Mouse (Mus musculus) kidney, postnatal 0 days (tissue): ENCODE results near the gene Epha2. TPM values are rescaled to one million over a fixed set of nuclear protein-coding genes. Genes with fewer than 3 reads are reported as not detected.

Experiments
- ATAC-seq: fragments of 200-750 bp; cut with Nextera tagmentation; replicated peaks from 2 replicates; pipeline ENCODE4 v1.8.0; 2017; ENCODE audit warnings: low read depth, moderate number of reproducible peaks, moderate TSS enrichment, moderate library complexity; ENCODE audit not compliant: low FRiP score
- DNase-seq: peaks from one replicate; pipeline ENCODE4 v3.0.0-alpha.2; 2016; ENCODE audit warnings: low spot score
- H3K27ac ChIP-seq: fragments of 300-500 bp; sonication (generic); 2 replicates; pipeline ENCODE4 v1.5.1; 2014; ENCODE audit warnings: mild to moderate bottlenecking
- H3K27me3 ChIP-seq: fragments of 300-500 bp; sonication (generic); 2 replicates; pipeline ENCODE4 v1.6.1; 2014; ENCODE audit warnings: low read length, mixed read lengths; ENCODE audit not compliant: insufficient read depth
- H3K36me3 ChIP-seq: fragments of 300-500 bp; sonication (generic); 2 replicates; pipeline ENCODE4 v1.6.1; 2014; ENCODE audit warnings: low read length, mixed read lengths; ENCODE audit not compliant: insufficient read depth
- H3K4me1 ChIP-seq: fragments of 300-500 bp; sonication (generic); replicated peaks from 2 replicates; pipeline ENCODE4 v1.6.1; 2014; ENCODE audit warnings: antibody characterized with exemption, low read length, mixed read lengths; ENCODE audit not compliant: insufficient read depth
- H3K4me2 ChIP-seq: fragments of 300-500 bp; sonication (generic); 2 replicates; pipeline ENCODE4 v1.6.1; 2014; ENCODE audit warnings: mild to moderate bottlenecking, low read length, moderate library complexity, mixed read lengths
- H3K4me3 ChIP-seq: fragments of 300-500 bp; sonication (generic); replicated peaks from 2 replicates; pipeline ENCODE4 v1.5.1; 2014; ENCODE audit warnings: low read depth, low read length
- H3K9ac ChIP-seq: fragments of 300-500 bp; sonication (generic); 2 replicates; pipeline ENCODE4 v1.6.1; 2014; ENCODE audit warnings: low read depth, low read length
- H3K9me3 ChIP-seq: fragments of 300-500 bp; sonication (generic); replicated peaks from 2 replicates; pipeline ENCODE4 v1.6.1; 2016; ENCODE audit warnings: low read length, inconsistent platforms, mixed read lengths
- CTCF ChIP-seq: IDR thresholded peaks from 2 replicates; pipeline ENCODE4 v1.5.1; 2016; ENCODE audit warnings: antibody characterized with exemption, low read depth, mild to moderate bottlenecking, moderate library complexity
- WGBS: fragments of 180-500 bp; shearing (Covaris S2); extraction: QIAGEN DNeasy Blood & Tissue Kit; methylation state at CpG from one replicate; pipeline ENCODE4 v1.1.7; 2014; 5-methylcytosine and 5-hydroxymethylcytosine counted together
- polyA plus RNA-seq: library from polyadenylated mRNA; unstranded; fragments of >200 nt; fragmentation: Nextera tagmentation; extraction: Ambion mirVana; gene quantifications from 2 replicates; pipeline ENCODE4 v1.2.1, GENCODE M21; 2015

The Epha2 gene
- polyA plus RNA-seq, 1 experiment from 2014 or later: 5.6 TPM

DNA sequence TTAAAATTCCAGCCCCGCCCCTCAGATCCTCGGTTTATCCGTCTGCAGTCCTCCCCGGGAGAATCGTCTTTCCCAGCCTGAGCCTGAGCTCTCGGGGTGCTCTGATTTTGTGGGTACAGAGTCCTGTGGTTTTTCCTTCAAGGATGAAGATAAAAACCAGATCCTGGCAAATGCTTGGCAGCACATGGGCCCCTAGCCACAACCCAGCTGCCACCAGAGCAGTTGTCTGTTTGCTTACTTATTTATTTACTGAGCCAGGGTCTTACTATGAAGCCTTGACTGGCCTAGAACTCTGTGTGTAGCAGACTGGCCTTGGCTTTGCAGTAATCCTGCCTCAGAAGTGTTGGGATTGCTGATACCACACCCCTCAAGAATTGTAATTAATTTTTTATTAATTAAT, 58.2 kb downstream of the Epha2 start:
- TF ChIP-seq CTCF: no peak
- no peak for DNase-seq
- Histone ChIP-seq H3K4me3 (no peak overlapping the region), H3K4me2 (no peak overlapping the region), H3K9ac (no peak overlapping the region), H3K36me3 (no peaks in the 10 kb centered on the region), H3K27me3 (0 out of 2 replicates have a peak, but pooled peaks cover 2% of the 10 kb centered on the region), H3K4me1 (no peaks in the 10 kb centered on the region), H3K9me3 (no peaks in the 10 kb centered on the region), H3K27ac (no peak overlapping the region)
- no peak for ATAC-seq
- WGBS: 90% methylated on average over 6 of the region's 6 CpGs

DNA sequence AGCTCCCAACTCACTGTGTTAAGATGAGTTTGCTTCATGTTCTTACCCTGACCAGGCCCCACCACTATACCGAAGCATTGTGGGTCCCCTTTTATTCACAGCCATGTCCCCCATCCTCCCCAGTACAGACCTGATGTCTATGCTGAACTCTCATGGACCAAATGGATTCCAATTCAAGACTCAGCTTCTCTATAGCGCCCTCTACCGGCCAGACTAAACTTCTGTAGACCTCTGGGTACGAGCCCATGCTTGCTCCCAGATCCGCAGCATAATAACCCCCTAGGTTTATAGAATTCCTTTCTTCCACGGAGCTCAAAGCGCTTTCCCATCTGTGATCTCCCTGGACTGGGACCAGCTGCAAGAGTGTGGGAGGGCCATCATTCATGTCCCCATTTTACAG, 59.8 kb downstream of the Epha2 start:
- Histone ChIP-seq H3K4me3 (no peak overlapping the region), H3K9ac (no peak overlapping the region), H3K27ac (no peak overlapping the region), H3K27me3 (0 out of 2 replicates have a peak, but pooled peaks cover 3% of the 10 kb centered on the region), H3K36me3 (no peaks in the 10 kb centered on the region), H3K4me1 (no peaks in the 10 kb centered on the region; the same call in 1 of the 2 replicates), H3K4me2 (no peak overlapping the region), H3K9me3 (no peaks in the 10 kb centered on the region)
- peak; percentile 71 for TF ChIP-seq CTCF
- ATAC-seq (no peak), DNase-seq (peak; percentile 61)
- WGBS: 42% methylated on average over 7 of the region's 7 CpGs

DNA sequence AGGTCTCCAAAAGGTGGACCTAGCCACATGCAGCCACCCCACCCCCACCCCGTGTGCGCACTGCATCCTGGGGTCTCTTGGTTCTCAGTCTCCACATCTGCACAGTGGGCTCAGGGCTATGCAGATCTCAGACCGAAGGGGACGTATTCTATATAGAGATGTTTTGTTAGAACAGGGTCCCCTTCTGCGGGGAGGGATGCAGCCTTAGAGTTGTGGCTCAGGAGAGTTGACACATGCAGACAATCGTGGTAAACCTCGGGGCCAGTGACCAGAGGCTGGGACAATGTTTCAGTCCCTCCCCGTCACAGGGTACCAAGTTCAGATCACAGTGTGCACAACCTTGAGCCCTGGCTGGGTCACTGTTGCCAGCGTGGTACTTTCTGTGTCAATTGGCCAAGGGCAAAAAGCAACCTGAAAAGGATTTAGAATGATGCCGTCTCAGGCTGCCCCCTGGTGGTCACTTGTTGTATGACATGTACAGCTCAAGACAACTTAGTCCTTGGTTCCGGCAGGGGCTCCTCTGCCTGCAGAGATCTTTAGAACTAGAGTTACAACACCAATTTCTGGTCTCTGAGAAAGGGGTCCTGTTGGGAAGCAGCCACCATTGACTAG, 62.0 kb downstream of the Epha2 start:
- Histone ChIP-seq H3K4me3 (no peak overlapping the region), H3K9ac (no peak overlapping the region), H3K27me3 (0 out of 2 replicates have a peak, but pooled peaks cover 3% of the 10 kb centered on the region), H3K27ac (no peak overlapping the region), H3K4me1 (no peaks in the 10 kb centered on the region; the same call in 1 of the 2 replicates), H3K9me3 (no peaks in the 10 kb centered on the region), H3K36me3 (no peaks in the 10 kb centered on the region), H3K4me2 (no peak overlapping the region)
- DNase-seq (peak; percentile 89), ATAC-seq (no peak)
- TF ChIP-seq CTCF: peak; percentile 97
- 29% methylated on average over 11 of the region's 11 CpGs for WGBS

DNA sequence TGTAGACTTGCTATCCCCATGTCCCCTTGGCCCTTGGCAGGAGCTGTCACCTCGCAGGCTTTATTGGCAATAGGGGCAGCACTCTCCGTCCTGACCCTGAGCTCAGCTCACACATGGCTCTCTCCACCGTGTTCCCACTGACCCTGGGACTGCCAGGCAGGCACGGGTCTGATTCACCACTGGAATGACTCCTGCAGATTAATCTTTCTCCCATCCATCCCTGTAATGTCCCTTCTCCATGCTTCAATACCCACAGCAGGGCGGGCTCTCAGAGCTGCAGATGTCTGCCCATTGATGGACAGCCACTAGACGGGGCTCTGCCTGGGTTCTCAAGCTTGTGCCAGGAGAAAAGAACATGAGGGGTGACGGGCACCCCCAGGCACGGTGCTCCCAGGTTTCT, 64.1 kb downstream of the Epha2 start:
- Histone ChIP-seq H3K9me3 (no peaks in the 10 kb centered on the region), H3K4me1 (no peaks in the 10 kb centered on the region; the same call in 1 of the 2 replicates), H3K27ac (no peak overlapping the region), H3K36me3 (no peaks in the 10 kb centered on the region), H3K27me3 (0 out of 2 replicates have a peak, but pooled peaks cover 3% of the 10 kb centered on the region), H3K9ac (no peak overlapping the region), H3K4me3 (no peak overlapping the region), H3K4me2 (no peak overlapping the region)
- 0 out of 2 replicates have a peak, but pooled peaks have one; percentile 22 for TF ChIP-seq CTCF
- WGBS: 31% methylated on average over 8 of the region's 8 CpGs
- DNase-seq (peak; percentile 55), ATAC-seq (peak; percentile 42)

DNA sequence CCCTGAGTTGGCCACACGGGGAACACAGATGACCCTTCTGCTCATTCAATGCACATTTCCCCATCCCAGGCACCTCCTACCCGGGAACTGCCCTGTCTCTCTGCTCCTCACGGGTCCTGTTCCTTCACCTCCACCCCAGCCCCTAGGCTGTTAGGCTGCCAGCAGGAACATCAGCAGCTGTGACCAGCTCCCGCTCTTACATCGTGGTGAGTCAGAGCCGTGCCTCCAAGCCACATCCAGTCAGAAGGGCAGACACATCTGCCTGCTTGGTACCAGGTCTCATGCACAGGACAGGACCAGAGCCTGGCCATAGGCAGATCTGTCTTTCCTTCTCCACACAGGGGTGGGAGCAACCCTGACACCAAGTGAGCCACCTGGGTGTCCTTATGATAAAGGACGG, 64.8 kb downstream of the Epha2 start:
- Histone ChIP-seq H3K4me1 (no peaks in the 10 kb centered on the region; the same call in 1 of the 2 replicates), H3K36me3 (no peaks in the 10 kb centered on the region), H3K4me3 (no peak overlapping the region), H3K27ac (no peak overlapping the region), H3K27me3 (0 out of 2 replicates have a peak, but pooled peaks cover 3% of the 10 kb centered on the region), H3K9ac (no peak overlapping the region), H3K4me2 (no peak overlapping the region), H3K9me3 (no peaks in the 10 kb centered on the region)
- WGBS: 59% methylated on average over 7 of the region's 7 CpGs
- TF ChIP-seq CTCF: no peak
- ATAC-seq: no peak
- DNase-seq: no peak

DNA sequence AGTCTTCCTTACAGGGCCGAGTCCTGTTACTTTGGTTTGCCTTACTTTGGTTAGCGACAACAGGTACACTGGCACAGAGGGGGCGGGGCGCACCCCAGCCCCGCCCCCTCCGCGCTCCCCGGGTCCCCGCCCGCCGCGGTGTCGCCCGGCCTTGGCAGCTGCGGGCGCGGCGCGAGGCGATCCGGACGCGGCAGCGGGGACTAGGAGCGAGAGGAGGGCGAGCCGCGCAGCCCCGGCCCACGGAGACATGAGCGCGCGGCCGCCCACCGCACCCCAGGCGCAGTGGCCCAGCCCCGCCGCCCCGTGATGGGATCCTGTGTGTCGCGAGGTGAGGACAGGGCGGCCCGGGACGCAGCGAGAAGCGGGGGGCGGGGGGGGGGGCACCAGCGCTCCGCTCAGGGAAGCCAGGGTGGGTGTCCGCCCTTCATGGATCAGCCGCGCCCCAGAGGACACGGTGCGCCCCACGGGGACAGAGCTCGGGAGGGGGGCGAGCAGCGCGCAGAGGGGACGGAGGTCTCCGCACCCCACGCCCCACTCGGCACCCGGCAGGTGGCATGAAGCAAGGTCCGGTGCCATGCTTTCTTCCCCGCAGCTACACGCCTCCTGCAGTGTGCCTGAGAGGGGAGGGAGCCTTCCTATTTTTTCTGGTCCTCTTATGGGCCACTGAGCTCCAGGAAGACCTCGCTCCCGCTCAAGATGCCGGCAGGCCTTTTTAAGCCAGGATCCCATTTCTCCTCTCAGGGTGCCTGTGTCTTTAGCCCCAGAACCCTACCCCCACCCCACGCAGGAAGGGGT, 67.2 kb downstream of the Epha2 start, which contains the start of gene Fam131c:
Gene Fam131c (plus strand): TSS at position 224 of the 795 bp plus-strand sequence.
- Histone ChIP-seq H3K27me3 (0 out of 2 replicates have a peak, but pooled peaks cover 3% of the 10 kb centered on the region), H3K27ac (no peak within 1 kb of the TSS), H3K4me3 (peak within 1 kb of the TSS; percentile 55), H3K4me2 (peak within 1 kb of the TSS; percentile 97), H3K36me3 (no peaks in the 10 kb centered on the region), H3K9me3 (no peaks in the 10 kb centered on the region), H3K4me1 (no peaks in the 10 kb centered on the region; the same call in 1 of the 2 replicates), H3K9ac (peak within 1 kb of the TSS; percentile 59)
- 2% methylated on average over 58 of the region's 71 CpGs for WGBS
- no peak for TF ChIP-seq CTCF
- DNase-seq: peak; percentile 52
- ATAC-seq: peak; percentile 15; the same call in 1 of the 2 replicates
